Mouse (Mus musculus) adrenal gland, adult 18-20 months (tissue): Measurements from ENCODE around the gene Mrgpra2a. TPM values are rescaled to one million over a fixed set of nuclear protein-coding genes. Genes with fewer than 3 reads are reported as not detected.
"Not testable (repeated sequence)": the region's sequence is repeated elsewhere in the genome, so short reads cannot be mapped to it uniquely, and the experiment has no call there.

Experiments
- DNase-seq, 2 experiments: peaks; one replicate each; pipeline ENCODE4 v3.0.0; 2021 to 2022; ENCODE audit warnings: low spot score in 2 of 2
- long read RNA-seq, 2 experiments: library from polyadenylated mRNA; stranded (forward); transcript quantifications; one replicate each; pipeline ENCODE4 v2.0.0; 2021
- total RNA-seq, 2 experiments: library from RNA; stranded (reverse); gene quantifications; 1 replicate in 1 of 2; 2 replicates in 1 of 2; pipeline ENCODE4 v1.2.3; 2021

The Mrgpra2a gene
- total RNA-seq = not detected
- long read RNA-seq, experiment 1 = 0 reads
- long read RNA-seq, experiment 2 = 0 reads

GRCm38 (mm10) chr7:47452015-47452414 is at the start of gene Mrgpra2a:
Gene Mrgpra2a, minus strand, starts transcription at chr7:47452139.
- DNase-seq = not testable (repeated sequence)

- not testable (repeated sequence) for DNase-seq
Observed at GRCm38 (mm10) chr7:47491266-47491665, 39.3 kb upstream of the Mrgpra2a start.

GRCm38 (mm10) chr7:47489438-47489837 is 37.5 kb upstream of the Mrgpra2a start:
- DNase-seq = not testable (repeated sequence)

GRCm38 (mm10) chr7:47483181-47483580 is 31.2 kb upstream of the Mrgpra2a start:
- not testable (repeated sequence) for DNase-seq

- DNase-seq = not testable (repeated sequence)
Observed at GRCm38 (mm10) chr7:47473904-47474303, 22.0 kb upstream of the Mrgpra2a start.

- DNase-seq = not testable (repeated sequence)
Observed at GRCm38 (mm10) chr7:47465278-47465981, 13.5 kb upstream of the Mrgpra2a start.

GRCm38 (mm10) chr7:47445729-47446128 is 6.2 kb downstream of the Mrgpra2a start:
- DNase-seq = not testable (repeated sequence)

DNA sequence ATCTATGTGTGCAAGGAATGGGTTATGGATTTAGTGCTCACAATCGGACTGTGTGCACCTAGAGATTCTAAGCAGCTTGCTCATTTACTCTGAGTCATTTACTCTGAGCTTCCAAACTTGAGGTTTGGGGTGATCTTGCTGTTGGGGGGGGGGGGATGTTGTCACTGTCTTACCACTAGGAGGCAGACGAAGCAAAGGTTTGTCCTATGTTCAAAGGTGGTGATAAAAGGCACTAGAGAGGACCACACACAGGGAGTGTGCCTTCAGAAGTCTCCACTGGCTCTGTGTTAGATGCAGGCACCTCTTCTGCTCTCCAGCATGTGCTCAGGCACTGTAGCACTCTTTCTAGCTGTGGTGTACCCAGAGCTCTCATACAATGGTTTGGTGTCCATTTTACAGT is 15.5 kb downstream of the Mrgpra2a start:
- DNase-seq = not testable (repeated sequence)

GRCm38 (mm10) chr7:47427815-47428508 is 24.0 kb downstream of the Mrgpra2a start:
- not testable (repeated sequence) for DNase-seq

DNA sequence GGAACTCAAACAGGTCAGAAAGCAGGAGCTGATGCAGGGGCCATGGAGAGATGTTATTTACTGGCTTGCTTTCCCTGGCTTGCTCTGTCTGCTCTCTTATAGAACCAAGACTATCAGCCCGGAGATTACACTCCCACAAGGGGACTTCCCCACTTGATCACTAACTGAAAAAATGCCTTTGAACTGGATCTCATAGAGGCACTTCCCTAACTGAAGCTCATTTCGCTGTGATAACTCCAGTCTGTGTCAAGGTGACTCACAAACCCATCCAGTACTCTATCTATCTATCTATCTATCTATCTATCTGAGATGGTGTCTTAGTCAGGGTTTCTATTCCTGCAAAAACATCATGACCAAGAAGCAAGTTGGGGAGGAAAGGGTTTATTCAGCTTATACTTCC is 41.3 kb downstream of the Mrgpra2a start:
- DNase-seq = no peak

- no peak for DNase-seq
Observed at GRCm38 (mm10) chr7:47409545-47409944, 42.4 kb downstream of the Mrgpra2a start.

- DNase-seq = no peak
Observed at GRCm38 (mm10) chr7:47401125-47401524, 50.8 kb downstream of the Mrgpra2a start.

Other genes with a start within 250 kb of the Mrgpra2a start
- gene Mrgpra6, start 247.2 kb downstream of the Mrgpra2a start, total RNA-seq = not detected
- not detected for gene Mrgpra9, start 199.3 kb downstream of the Mrgpra2a start, total RNA-seq
- gene Mrgpra1, start 97.9 kb downstream of the Mrgpra2a start, total RNA-seq = not detected
- gene Mrgpra2b, start 76.7 kb upstream of the Mrgpra2a start, total RNA-seq = not detected
- not detected for gene Mrgpra3, start 149.2 kb upstream of the Mrgpra2a start, total RNA-seq